Mouse (Mus musculus): Measurements from ENCODE around the gene Gm20532.
"Not testable (repeated sequence)": the region's sequence is repeated elsewhere in the genome, so short reads cannot be mapped to it uniquely, and the experiment has no call there.

The Gm20532 gene

DNA sequence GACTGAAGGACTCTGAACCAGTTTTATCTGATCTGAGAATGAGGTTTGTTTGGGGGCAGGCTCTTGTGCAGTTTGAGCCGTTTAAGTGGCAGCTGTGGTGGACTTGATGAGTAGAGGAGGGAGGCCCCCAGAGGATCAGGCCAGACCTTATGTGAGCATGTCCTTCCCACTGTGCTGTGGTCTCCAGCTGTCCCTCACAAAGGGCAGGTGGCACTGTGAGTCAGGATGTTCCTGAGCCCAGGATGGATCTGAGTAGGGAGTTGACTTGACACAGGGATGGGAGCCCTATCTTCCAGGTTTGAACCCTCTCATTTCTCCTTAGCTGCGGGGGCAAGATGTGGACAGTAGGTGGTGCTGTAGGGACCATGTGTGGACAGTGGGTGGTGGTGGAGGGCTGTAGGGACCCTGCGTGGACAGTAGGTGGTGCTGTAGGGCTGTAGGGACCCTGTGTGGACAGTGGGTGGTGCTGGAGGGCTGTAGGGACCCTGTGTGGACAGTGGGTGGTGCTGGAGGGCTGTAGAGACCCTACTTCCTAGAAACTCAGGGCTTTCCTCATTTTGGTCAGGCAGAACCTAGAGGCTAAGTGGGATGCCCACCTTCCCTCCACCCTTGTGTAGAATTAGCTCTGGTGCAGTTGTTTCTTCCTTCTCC, 60.3 kb downstream of the Gm20532 start:
- DNase-seq (ENCODE audit: low read depth), result peak; percentile 74

DNA sequence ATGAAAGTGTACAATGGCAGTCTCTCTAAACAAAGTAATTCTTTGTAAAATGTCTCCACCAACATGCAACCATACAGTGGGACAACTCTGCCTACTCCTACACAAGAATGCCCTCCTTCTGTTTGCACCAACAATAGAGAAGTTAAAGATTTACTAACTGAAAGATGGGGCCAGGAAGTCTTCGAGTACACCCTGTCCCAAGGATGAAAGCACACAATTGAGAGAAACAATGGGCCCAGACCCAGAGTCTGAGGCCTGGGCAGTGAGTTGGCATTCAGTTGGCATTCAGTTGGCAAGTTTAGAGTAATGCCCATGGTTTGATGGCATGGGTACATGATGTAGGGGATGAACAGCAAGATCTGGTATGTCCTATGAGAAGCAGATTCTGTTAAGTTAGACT, 68.2 kb downstream of the Gm20532 start:
- DNase-seq (ENCODE audit: low read depth), result no peak

- no peak for DNase-seq (ENCODE audit: low read depth)
These were observed 71.0 kb downstream of the Gm20532 start for GRCm38 (mm10) chr2:26657426-26657825.

GRCm38 (mm10) chr2:26661143-26661752, 74.8 kb downstream of the Gm20532 start:
- DNase-seq (ENCODE audit: low read depth), result no peak

DNA sequence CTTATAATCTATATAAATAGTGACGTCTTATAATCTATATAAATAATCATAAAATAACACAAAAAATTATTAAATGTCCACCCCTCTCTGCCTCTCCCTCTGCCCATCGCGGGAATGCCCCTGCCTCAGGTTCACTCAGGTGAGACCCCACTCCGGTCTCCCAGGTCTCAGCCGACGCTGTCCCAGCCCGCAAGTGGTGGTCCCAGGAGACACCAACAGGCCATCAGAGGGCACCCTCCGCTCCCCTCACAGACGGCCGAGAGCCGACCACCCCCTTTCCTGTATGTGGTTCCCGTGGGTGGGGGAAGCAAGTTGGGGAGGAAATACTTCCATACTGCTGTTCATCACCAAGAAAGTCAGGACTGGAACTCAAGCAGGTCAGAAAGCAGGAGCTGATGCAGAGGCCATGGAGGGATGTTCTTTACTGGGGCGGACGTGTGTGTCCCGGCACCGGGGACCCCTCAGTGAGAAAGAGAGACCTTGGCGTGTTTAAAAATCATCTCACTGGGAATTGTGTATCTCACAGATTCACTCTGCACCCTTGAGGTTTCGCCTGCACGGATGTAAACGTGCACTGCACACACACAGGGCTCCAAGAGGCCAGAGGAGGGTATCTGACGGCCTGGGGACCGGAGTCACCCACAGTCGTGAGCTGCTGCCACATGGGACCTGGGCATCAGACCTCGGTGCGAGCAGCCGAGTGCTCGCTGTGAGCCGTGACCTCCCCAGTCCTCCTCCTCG, 75.5 kb downstream of the Gm20532 start:
- no peak for DNase-seq (ENCODE audit: low read depth)

DNA sequence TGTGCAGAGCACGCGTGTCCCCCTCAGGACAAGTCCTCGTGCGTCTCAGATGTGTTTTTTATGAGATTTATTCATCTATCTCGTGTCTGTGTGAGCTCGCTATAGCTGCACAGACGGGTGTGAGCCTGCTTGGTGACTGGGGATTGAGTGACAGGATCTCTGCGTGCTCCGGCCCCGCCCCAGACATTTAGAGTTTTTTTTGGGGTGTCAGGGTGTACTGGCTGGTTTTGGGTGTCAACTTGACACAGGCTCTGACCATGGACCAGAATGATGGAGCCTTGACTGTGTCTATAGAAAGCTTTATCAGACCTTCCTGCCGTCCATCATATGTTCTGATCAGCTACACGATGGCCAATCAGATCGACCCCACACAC, 76.1 kb downstream of the Gm20532 start:
- no peak for DNase-seq (ENCODE audit: low read depth)

GRCm38 (mm10) chr2:26663112-26663511, 76.7 kb downstream of the Gm20532 start:
- DNase-seq (ENCODE audit: low read depth), result no peak

- DNase-seq (ENCODE audit: low read depth), result not testable (repeated sequence)
These were observed 77.1 kb downstream of the Gm20532 start for GRCm38 (mm10) chr2:26663551-26663950.

GRCm38 (mm10) chr2:26668746-26669145, 82.3 kb downstream of the Gm20532 start:
- no peak for DNase-seq (ENCODE audit: low read depth)

DNA sequence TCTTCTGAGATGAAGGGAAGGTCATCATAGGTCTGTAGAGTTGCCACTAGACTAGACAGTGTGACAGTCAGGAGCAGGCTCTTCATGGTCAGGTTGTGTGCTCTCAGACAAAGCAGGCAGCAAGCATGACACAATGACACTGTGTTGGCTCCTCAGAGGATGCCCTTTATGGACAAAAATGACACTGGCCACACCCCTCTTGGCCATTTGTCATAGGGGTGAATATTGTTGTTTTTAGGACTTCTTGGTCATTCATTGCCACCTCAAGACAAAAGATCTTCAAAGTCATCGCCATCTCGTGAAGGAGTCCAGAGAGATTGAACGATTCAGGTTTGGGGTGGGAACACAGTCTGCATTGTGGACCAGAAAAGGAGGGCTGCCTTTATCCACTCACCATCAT, 84.7 kb downstream of the Gm20532 start, which contains the start of gene Lcn4:
Gene Lcn4, minus strand, starts transcription at position 101 of the 400 bp plus-strand sequence.
- DNase-seq (ENCODE audit: low read depth), result no peak
